26 mouse cellular contexts compared by ENCODE assay signal in genomic region chr6:53685323-53685722, GRCm38 (mm10).
"Had no signal": no experiment of that assay in that cellular context is flagged by ENCODE, and none has a peak within 500 bp of the region (broad histone marks: within the 10 kb centered on the region; RNA-seq: fewer than 3 reads in every experiment).

No protein-coding gene starts in this region.

- H3K27me3 ChIP-seq: heart, embryonic 12.5 days; hindbrain, embryonic 12.5 days; intestine, embryonic 15.5 days; kidney, embryonic 15.5 days; liver, embryonic 12.5 days had no signal

- H3K4me2 ChIP-seq: heart, embryonic 12.5 days; hindbrain, embryonic 12.5 days; hindbrain, embryonic 14.5 days; intestine, embryonic 15.5 days; kidney, embryonic 15.5 days; liver, embryonic 12.5 days had no signal

- H3K4me3 ChIP-seq: gastrocnemius, adult 2 months; heart, adult 2 months; heart, embryonic 12.5 days; hindbrain, embryonic 10.5 days; hindbrain, embryonic 12.5 days; intestine, embryonic 15.5 days; kidney, embryonic 15.5 days; left cerebral cortex, adult 2 months; liver, embryonic 12.5 days had no signal

- H3K4me1 ChIP-seq: heart, embryonic 12.5 days; hindbrain, embryonic 10.5 days; intestine, embryonic 15.5 days; liver, embryonic 12.5 days had no signal

- H3K36me3 ChIP-seq: hindbrain, embryonic 10.5 days; hindbrain, embryonic 12.5 days; intestine, embryonic 15.5 days; kidney, embryonic 15.5 days; liver, embryonic 12.5 days had no signal

- DNase-seq: gastrocnemius, adult 2 months; gastrocnemius, postnatal 10 days; gastrocnemius, postnatal 25 days; heart, adult 2 months; heart, postnatal 10 days; heart, postnatal 4 days; kidney, adult 18-20 months; kidney, adult 9 months; kidney, postnatal 14 days; kidney, postnatal 36 days; layer of hippocampus, adult 9-11 months; layer of hippocampus, postnatal 36 days; lung, adult 18-20 months had no signal

- ATAC-seq: hindbrain, embryonic 16.5 days; inflammation-experienced regulatory T-cells, adult 6 months; intestine, embryonic 15.5 days; intestine, postnatal 0 days; liver, embryonic 12.5 days had no signal

- H3K9ac ChIP-seq: heart, embryonic 12.5 days; hindbrain, embryonic 12.5 days; hindbrain, embryonic 14.5 days; intestine, embryonic 15.5 days; kidney, embryonic 15.5 days; liver, embryonic 12.5 days; liver, embryonic 14.5 days had no signal

- H3K9me3 ChIP-seq: heart, embryonic 12.5 days; hindbrain, embryonic 10.5 days; hindbrain, embryonic 12.5 days; intestine, embryonic 15.5 days; kidney, embryonic 15.5 days; liver, embryonic 12.5 days had no signal

- H3K27ac ChIP-seq: gastrocnemius, adult 2 months; heart, adult 2 months; hindbrain, embryonic 10.5 days; hindbrain, embryonic 12.5 days; hindbrain, embryonic 14.5 days; intestine, embryonic 15.5 days; kidney, embryonic 15.5 days; kidney, postnatal 0 days; left cerebral cortex, adult 2 months; liver, embryonic 12.5 days; liver, embryonic 14.5 days had no signal
